Mouse (Mus musculus) heart, embryonic 10.5 days (tissue): ENCODE data around the gene Adgra3. TPM values are rescaled to one million over a fixed set of nuclear protein-coding genes. Genes with fewer than 3 reads are reported as not detected.

Source experiments
- DNase-seq: peaks from one replicate; pipeline ENCODE4 v3.0.0-alpha.2; 2017; ENCODE audit warnings: low spot score
- H3K27ac ChIP-seq: fragments of 300-500 bp; sonication (generic); 2 replicates; pipeline ENCODE4 v1.5.1; 2016; ENCODE audit warnings: mild to moderate bottlenecking
- H3K27me3 ChIP-seq: fragments of 300-500 bp; sonication (generic); 2 replicates; pipeline ENCODE4 v1.6.1; 2016; ENCODE audit warnings: mild to moderate bottlenecking; ENCODE audit not compliant: poor library complexity, insufficient read depth, severe bottlenecking
- H3K36me3 ChIP-seq: fragments of 300-500 bp; sonication (generic); 2 replicates; pipeline ENCODE4 v1.6.1; 2016; ENCODE audit warnings: mild to moderate bottlenecking, moderate library complexity
- H3K4me1 ChIP-seq: fragments of 300-500 bp; sonication (generic); 2 replicates; pipeline ENCODE4 v1.6.1; 2016; ENCODE audit warnings: mild to moderate bottlenecking
- H3K4me3 ChIP-seq: fragments of 300-500 bp; sonication (generic); 2 replicates; pipeline ENCODE4 v1.5.1; 2016; ENCODE audit warnings: mild to moderate bottlenecking, moderate library complexity
- H3K9me3 ChIP-seq: fragments of 300-500 bp; sonication (generic); 2 replicates; pipeline ENCODE4 v1.6.1; 2016; ENCODE audit warnings: mild to moderate bottlenecking, moderate library complexity
- WGBS: fragments of 180-500 bp; shearing (Covaris S2); methylation state at CpG from one replicate; pipeline ENCODE4 v1.1.7; 2016; 5-methylcytosine and 5-hydroxymethylcytosine counted together
- polyA plus RNA-seq: library from polyadenylated mRNA; unstranded; fragments of >200 nt; fragmentation: Nextera tagmentation; extraction: Ambion mirVana; gene quantifications from 2 replicates; pipeline ENCODE4 v1.2.1, GENCODE M21; 2016

Gene Adgra3
- polyA plus RNA-seq, result 19.2 and 26.6 TPM in 2 replicates

DNA sequence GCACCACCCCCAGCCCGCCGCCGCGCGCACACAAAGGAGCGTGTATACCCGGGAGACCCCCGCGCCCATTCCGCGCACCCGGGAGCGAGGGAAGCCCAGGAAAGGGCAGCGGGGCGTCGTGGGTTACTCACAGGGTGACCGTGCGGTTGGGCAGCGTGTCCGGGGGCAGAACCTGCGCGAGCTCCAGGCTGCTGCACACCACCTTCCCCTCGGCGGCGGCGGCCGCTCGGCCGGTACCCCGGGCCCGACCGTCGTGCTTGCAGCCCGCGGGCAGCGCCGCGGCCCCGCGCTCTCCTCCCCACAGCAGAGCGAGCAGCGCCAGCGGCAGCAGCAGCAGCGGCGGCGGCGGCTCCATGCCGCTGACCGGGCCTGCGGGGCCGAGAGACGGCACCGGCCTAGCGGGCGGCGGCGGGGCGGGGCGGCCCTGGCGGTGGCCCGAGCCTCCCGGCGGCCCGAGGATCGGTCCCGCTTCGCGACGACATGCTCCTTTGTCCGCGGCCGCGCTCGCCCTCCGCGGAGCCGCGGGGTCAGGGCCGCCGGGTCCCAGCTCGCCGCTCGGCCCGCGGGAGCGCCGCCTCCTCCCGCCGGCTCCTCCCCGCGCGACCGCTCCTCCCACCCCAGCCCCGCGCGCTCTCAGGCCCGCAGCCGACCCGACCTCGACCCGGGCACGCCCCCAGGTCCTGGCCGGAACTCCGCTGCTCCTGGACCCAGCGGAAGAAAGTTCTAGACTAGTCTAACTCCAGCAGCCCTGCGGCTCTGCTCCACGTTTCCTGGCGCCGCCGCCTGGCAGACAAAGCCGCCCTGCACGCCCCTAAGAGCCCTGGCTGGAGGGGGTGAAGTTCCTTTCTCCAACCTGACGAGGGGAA is at the start of gene Adgra3:
TSS of gene Adgra3 (minus strand) at position 586 of the 866 bp plus-strand sequence.
- WGBS, result under 1% methylated on average over 90 of the region's 113 CpGs
- Histone ChIP-seq H3K36me3 (no peaks in the 10 kb centered on the region), H3K4me1 (peaks cover 19% of the 10 kb centered on the region; the same call in 1 of the 2 replicates), H3K9me3 (no peaks in the 10 kb centered on the region), H3K4me3 (peak within 1 kb of the TSS; percentile 86), H3K27me3 (no peaks in the 10 kb centered on the region), H3K27ac (peak within 1 kb of the TSS; percentile 98)
- peak; percentile 92 for DNase-seq

DNA sequence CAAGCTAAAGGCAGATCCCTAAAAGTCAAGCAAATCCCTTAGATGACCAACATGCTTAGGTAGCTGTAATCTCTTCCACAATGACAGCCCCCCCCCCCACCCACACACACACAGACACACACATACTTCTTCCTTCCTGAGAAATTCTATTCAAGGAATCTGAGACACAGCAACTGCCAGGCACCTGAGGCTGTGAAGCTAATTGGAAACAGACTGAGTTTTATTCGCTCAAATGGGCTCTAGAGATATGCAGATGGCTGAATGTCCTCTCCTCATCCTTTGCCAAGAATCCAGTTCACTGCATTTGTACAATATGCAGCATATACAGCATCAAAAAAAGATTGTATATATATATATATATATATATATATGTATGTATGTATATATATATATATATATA is 24.6 kb upstream of the Adgra3 start:
- no peak for DNase-seq
- Histone ChIP-seq H3K27ac (no peak overlapping the region), H3K27me3 (no peaks in the 10 kb centered on the region), H3K9me3 (no peaks in the 10 kb centered on the region), H3K36me3 (no peaks in the 10 kb centered on the region), H3K4me1 (no peaks in the 10 kb centered on the region), H3K4me3 (no peak overlapping the region)
- WGBS, result 71% methylated on average over 1 of the region's 1 CpGs

DNA sequence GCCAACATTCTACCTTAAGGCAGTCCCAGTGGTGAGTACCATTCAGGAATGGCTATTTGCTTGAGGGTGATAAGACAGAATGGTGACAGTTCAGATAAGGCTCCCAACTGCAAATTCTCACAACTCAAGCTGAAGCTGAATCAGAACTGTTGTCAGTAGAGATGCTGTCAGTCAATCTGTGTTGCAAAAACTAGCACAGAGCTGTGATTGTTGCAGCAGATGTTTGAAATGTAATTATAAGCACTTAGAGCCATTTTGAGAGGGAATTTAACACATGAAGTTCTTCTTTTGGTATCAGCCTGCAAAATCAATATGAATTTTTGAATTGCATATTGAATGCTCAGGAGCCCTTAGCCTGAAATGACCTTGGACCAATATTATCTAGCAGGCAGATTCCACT is 15.4 kb upstream of the Adgra3 start:
- no peaks in the 10 kb centered on the region for H3K36me3 ChIP-seq

DNA sequence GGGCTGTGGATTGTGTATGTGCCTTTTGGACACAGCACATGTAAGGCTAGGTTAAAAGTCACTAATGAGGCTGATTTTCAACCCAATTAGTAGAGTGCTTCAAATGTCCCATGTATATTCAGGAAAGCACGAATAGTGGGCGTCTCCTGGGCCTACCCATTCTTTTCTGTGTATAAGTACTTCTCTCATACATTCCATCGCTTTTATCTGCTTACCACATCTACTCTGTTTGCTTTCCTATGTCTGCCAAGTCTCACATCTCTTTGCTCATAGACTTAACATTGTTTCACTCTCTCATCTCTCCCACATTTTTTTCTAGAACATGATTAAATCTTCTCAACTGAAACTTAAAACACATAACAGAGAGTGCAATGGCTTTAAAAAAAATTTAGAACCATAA is 5.4 kb upstream of the Adgra3 start:
- no peak for DNase-seq
- no peaks in the 10 kb centered on the region for H3K9me3 ChIP-seq
- no peaks in the 10 kb centered on the region for H3K36me3 ChIP-seq
- no peaks in the 10 kb centered on the region for H3K27me3 ChIP-seq
- H3K27ac ChIP-seq, result no peak overlapping the region
- H3K4me3 ChIP-seq, result no peak overlapping the region
- WGBS, result 77% methylated on average over 3 of the region's 3 CpGs
- 0 out of 2 replicates have a peak, but pooled peaks cover 2% of the 10 kb centered on the region for H3K4me1 ChIP-seq

More for the DNA sequence above, 15.4 kb upstream of the Adgra3 start:
- no peaks in the 10 kb centered on the region for H3K4me1 ChIP-seq
- no peak for DNase-seq
- H3K9me3 ChIP-seq, result 0 out of 2 replicates have a peak, but pooled peaks cover 3% of the 10 kb centered on the region
- no peaks in the 10 kb centered on the region for H3K27me3 ChIP-seq
- no peak overlapping the region for H3K4me3 ChIP-seq
- H3K27ac ChIP-seq, result no peak overlapping the region

DNA sequence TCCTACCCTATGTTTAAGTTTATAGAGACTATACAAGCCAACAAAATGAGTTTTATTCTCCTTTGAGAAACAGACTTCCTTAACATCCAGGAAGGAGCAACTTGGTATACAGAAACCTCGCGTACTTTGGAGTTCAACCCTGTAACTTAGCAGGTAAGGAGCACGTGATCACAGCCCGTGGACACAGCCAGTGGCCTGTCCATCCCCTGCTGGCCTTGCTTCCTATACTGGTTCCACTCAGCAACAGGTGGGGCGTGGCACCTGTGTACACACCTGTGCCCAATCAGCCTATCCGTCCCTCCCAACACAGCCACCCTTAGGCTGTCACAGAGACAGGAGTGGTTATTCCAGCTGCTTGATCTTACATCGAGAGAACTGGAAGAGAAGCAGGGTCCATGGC is 780 bp upstream of the Adgra3 start:
- WGBS, result 84% methylated on average over 7 of the region's 7 CpGs
- no peaks in the 10 kb centered on the region for H3K36me3 ChIP-seq
- H3K27ac ChIP-seq, result peak overlapping the region; percentile 98; the same call in 1 of the 2 replicates
- H3K4me3 ChIP-seq, result peak overlapping the region; percentile 86; the same call in 1 of the 2 replicates
- peaks cover 9% of the 10 kb centered on the region; the same call in 1 of the 2 replicates for H3K4me1 ChIP-seq
- H3K27me3 ChIP-seq, result no peaks in the 10 kb centered on the region
- H3K9me3 ChIP-seq, result no peaks in the 10 kb centered on the region
- peak; percentile 74 for DNase-seq

DNA sequence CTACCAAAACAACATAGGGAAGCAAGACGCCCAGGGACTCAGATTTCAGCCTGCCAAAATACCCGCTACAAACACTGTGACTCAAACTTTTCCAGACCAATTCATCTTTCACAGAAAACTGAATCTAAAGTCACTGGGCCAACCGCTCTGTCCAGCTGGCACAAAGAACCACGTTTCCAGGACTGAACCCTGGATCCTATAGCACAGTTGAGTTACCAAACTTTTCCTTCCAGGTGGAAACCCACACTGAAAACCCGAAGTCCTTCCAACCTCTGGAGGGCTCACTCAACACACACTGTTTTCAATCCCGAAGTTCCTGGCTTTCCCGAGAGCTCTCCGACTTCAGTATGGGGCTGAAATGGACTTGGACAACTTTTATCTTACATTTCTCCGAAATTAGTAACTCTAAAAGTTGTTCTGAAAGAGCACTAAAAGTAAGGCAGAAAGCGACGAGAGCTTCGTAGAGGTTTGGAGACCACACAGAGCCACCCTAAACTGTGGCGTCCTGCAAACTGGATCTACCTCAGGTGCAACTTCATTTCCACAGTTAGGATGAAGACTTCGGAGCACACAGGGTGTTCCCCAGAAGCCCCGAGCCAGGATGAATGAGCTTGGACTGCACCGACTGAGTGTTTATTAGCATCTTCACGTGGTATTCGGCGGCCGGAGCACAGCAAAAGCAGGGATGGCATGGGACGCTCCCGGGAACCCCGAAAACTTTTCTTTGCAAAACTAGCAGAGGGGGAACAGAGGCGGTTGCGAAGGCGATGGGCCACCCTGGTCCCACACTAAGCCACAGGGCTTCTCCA is 990 bp downstream of the Adgra3 start:
- Histone ChIP-seq H3K27ac (peak overlapping the region; percentile 98), H3K36me3 (no peaks in the 10 kb centered on the region), H3K4me3 (peak overlapping the region; percentile 86), H3K4me1 (peaks cover 27% of the 10 kb centered on the region), H3K9me3 (no peaks in the 10 kb centered on the region), H3K27me3 (no peaks in the 10 kb centered on the region)
- peak; percentile 81 for DNase-seq
- WGBS, result 3% methylated on average over 26 of the region's 26 CpGs

DNA sequence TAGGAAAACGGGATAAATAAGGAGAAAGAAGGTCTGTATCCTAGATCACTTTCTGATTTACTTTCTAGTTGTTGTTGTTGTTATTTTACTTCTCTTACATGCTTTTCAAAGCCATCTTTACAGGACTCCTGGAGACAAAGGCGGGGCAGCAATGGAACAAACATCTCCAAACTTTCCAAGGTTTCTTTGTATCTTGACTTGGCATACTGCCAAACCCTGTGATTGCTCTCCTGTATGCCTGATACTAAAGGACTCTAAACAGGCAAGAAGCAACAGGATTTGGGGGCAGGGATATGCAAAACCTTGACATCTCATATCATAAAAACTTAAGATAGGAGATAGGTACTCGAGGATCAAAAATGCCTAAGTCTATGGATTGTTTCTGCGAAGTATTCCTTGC is 6.3 kb downstream of the Adgra3 start:
- Histone ChIP-seq H3K4me3 (no peak overlapping the region), H3K9me3 (no peaks in the 10 kb centered on the region), H3K4me1 (peaks cover 63% of the 10 kb centered on the region), H3K27ac (no peak overlapping the region), H3K27me3 (no peaks in the 10 kb centered on the region), H3K36me3 (0 out of 2 replicates have a peak, but pooled peaks cover 3% of the 10 kb centered on the region)
- DNase-seq, result no peak
- 60% methylated on average over 4 of the region's 4 CpGs for WGBS

DNA sequence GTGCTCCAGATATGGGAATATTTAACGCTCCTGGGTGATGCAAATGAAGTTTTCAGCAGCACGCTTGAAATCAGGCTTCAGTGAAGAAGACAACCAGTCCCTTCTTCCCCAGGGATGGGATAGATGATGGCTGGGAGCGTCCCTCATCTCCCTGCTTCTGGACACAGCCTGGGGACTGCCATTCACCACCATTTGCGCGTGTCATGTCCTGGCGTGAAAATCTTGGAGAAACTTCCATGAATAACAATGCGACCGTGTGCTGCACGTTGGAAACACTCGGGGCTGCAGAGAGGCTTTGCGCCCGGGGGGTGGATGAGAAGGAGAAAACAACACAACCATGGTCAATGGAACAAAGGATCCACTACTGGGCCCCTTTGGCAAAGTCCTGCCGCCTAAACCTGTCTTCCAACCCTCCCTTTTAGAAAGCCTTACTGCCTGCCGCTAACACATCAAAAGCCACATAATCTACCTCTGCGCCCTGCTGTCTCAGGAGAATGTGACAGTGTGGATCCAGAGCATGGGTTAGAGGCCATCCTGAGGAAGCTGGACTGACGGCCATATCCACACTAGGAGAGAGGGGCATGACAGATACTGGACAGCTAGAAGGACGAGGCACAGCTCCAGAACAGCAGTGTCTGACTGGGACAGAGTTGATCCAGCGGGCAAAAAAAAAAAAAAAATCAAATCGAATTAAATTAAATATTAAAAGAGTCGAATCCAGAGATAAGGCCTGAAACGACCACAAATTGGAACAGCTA is 8.0 kb downstream of the Adgra3 start:
- 0 out of 2 replicates have a peak, but pooled peaks cover 3% of the 10 kb centered on the region for H3K36me3 ChIP-seq
- H3K4me1 ChIP-seq, result peaks cover 59% of the 10 kb centered on the region
- H3K27ac ChIP-seq, result no peak overlapping the region
- no peak overlapping the region for H3K4me3 ChIP-seq
- 76% methylated on average over 21 of the region's 21 CpGs for WGBS
- no peaks in the 10 kb centered on the region for H3K9me3 ChIP-seq
- DNase-seq, result no peak
- no peaks in the 10 kb centered on the region for H3K27me3 ChIP-seq

DNA sequence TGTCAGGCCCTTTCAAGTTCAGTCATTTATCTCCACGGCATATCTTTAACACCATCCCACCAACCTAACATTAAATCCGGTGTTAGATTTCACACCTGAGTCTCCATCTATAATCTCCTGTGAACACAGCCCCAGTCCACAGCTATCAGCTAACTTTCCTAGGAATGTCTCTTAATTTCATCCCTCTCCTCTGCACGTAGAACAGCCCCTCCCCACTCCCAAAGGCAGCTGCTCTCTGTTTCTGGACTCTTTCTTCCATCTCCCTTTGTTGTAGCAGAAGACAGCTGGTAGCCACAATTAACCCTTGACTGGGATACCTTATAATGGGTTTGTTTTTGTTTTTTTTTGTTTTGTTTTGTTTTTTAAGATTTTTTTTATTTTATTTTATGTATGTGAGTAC is 8.8 kb downstream of the Adgra3 start:
- WGBS, result 31% methylated on average over 3 of the region's 3 CpGs
- Histone ChIP-seq H3K27ac (no peak overlapping the region), H3K36me3 (0 out of 2 replicates have a peak, but pooled peaks cover 3% of the 10 kb centered on the region), H3K4me1 (peaks cover 59% of the 10 kb centered on the region), H3K4me3 (no peak overlapping the region), H3K27me3 (no peaks in the 10 kb centered on the region), H3K9me3 (no peaks in the 10 kb centered on the region)
- no peak for DNase-seq

DNA sequence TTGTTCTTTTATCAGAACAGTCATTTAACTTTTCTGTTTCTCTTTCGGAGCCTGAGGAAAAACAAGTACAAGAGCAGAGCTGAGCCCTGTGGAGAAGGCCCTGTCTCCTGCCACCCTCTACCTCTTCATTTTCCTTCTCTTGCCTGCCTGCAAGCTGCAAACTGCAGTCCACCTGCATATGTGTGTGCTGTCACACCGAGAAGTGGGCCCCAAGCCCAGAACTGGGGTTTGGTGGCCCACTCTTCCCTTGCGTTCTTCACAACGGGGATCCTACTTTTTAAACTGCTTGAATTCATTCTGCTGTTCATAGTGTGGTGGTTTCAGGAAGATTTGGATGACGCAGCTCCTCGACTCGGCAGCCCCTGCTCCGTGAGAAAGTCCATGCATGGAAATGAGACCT is 9.3 kb downstream of the Adgra3 start:
- Histone ChIP-seq H3K27ac (no peak overlapping the region), H3K4me3 (no peak overlapping the region), H3K36me3 (0 out of 2 replicates have a peak, but pooled peaks cover 3% of the 10 kb centered on the region), H3K9me3 (no peaks in the 10 kb centered on the region), H3K27me3 (no peaks in the 10 kb centered on the region), H3K4me1 (peaks cover 57% of the 10 kb centered on the region)
- 64% methylated on average over 8 of the region's 8 CpGs for WGBS
- DNase-seq, result no peak

DNA sequence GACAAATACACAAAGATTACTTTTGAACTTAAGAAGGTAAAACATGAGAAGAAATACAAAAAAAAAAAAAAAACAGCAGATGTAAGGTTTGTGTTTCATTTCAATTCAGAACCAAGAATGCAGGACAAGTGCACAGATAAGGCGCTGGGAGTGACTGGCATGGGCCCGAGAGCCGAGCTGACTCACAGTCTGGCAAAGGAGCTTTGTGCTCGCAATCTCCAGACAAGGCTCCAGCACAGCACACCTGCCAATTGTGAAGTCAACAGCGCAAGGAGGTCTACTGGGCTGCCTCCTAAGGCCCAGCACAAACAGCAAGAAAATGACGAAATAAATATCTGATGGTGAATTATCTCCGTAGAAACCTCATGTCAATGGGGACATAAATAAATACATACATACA is 9.8 kb downstream of the Adgra3 start:
- H3K4me1 ChIP-seq, result peaks cover 51% of the 10 kb centered on the region
- WGBS, result 45% methylated on average over 7 of the region's 7 CpGs
- DNase-seq, result no peak

DNA sequence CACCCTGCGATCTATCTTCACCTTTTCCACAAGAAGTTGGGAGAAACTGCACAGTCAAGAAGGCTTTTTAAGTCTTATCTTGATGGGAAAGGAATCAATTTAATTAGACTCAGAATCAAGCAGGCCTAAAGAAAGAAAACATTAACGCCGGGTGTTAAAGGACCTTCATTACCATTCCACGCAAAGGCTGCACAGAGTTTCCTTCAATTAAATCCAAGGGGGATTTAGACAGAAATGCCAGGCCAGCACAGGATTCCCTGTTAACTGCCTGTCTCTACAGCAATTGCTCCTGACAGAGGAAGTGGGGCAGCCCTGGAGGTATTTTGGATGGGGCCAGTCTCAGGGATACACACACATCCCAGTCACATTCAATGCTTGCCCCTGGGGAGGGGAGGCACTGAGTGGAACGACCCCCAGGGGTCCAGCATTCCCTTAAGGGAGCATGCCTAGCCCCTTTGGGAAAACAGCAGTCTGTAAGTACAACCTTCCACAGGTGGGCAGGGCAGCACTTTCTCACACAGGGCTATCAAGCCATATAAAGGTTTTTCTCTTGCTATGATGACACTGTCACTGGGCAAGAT is 10.4 kb downstream of the Adgra3 start:
- peaks cover 47% of the 10 kb centered on the region for H3K4me1 ChIP-seq
- no peaks in the 10 kb centered on the region for H3K27me3 ChIP-seq
- WGBS, result 61% methylated on average over 5 of the region's 5 CpGs
- no peak for DNase-seq
- H3K9me3 ChIP-seq, result no peaks in the 10 kb centered on the region
- H3K27ac ChIP-seq, result no peak overlapping the region
- 0 out of 2 replicates have a peak, but pooled peaks cover 3% of the 10 kb centered on the region for H3K36me3 ChIP-seq
- no peak overlapping the region for H3K4me3 ChIP-seq

More for the DNA sequence above, 9.8 kb downstream of the Adgra3 start:
- H3K27ac ChIP-seq, result no peak overlapping the region
- H3K36me3 ChIP-seq, result 0 out of 2 replicates have a peak, but pooled peaks cover 3% of the 10 kb centered on the region
- no peaks in the 10 kb centered on the region for H3K9me3 ChIP-seq
- no peak overlapping the region for H3K4me3 ChIP-seq
- H3K27me3 ChIP-seq, result no peaks in the 10 kb centered on the region
